Mouse (Mus musculus) lung, adult 2 months (tissue): Measurements from ENCODE around the gene Olfr95.

Experiments used
- CTCF ChIP-seq: fragments of 200-500 bp; IDR thresholded peaks from 2 replicates; pipeline ENCODE4 v1.5.1; 2011; ENCODE audit warnings: mild to moderate bottlenecking, low read length, control low read depth; ENCODE audit not compliant: insufficient read depth
- POLR2A ChIP-seq: fragments of 200-500 bp; IDR thresholded peaks from 2 replicates; pipeline ENCODE4 v1.6.1; 2011; ENCODE audit warnings: low read depth, mild to moderate bottlenecking, control low read depth, low read length, borderline replicate concordance; ENCODE audit errors: extremely low read depth

GRCm38 (mm10) chr17:37193656-37194055 lies 19.3 kb downstream of the Olfr95 start, which contains the start of gene Ubd:
- TF ChIP-seq CTCF: no peak
- TF ChIP-seq POLR2A: no peak
